Mouse (Mus musculus): ENCODE measurements around the gene Gm4303. TPM values are rescaled to one million over a fixed set of nuclear protein-coding genes. Genes with fewer than 3 reads are reported as not detected.

Gene Gm4303
- not detected for polyA plus RNA-seq (2014; fragmentation: Illumina TruSeq; extraction: RNeasy Lipid Tissue Mini Kit (QIAGEN cat#74804); ENCODE audit: low read depth, low replicate concordance)

DNA sequence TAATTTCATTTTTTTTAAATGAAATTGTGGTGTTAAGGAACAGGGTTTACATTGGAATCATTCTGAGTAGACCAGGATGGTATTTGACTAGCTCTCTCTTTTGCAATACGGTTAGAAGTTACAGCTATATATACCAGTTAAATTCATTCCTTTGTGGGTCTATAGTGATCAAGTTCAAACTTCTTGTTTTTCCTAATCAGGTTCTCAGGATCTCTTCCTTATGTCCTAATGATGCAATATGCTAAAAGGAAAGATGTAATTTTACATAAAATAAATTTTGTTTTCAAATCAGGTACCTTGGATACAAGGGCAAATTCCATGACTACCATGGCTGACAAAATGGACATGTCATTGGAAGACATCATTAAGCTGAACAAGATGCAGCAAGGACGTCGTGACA is at the start of gene Gm4303:
Gene Gm4303, plus strand, starts transcription at position 301 of the 400 bp plus-strand sequence.

DNA sequence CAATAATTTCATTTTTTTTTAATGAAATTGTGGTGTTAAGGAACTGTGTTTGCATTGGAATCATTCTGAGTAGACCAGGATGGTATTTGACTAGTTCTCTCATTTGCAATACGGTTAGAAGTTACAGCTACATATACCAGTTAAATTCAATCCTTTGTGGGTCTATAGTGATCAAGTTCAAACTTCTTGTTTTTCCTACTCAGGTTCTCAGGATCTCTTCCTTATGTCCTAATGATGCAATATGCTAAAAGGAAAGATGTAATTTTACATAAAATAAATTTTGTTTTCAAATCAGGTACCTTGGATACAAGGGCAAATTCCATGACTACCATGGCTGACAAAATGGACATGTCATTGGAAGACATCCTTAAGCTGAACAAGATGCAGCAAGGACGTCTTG is 10.4 kb upstream of the Gm4303 start, which contains the start of gene Gm4301:
Gene Gm4301, plus strand, starts transcription at position 301 of the 400 bp plus-strand sequence.

DNA sequence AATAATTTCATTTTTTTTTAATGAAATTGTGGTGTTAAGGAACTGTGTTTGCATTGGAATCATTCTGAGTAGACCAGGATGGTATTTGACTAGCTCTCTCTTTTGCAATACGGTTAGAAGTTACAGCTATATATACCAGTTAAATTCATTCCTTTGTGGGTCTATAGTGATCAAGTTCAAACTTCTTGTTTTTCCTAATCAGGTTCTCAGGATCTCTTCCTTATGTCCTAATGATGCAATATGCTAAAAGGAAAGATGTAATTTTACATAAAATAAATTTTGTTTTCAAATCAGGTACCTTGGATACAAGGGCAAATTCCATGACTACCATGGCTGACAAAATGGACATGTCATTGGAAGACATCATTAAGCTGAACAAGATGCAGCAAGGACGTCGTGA is 5.2 kb upstream of the Gm4303 start, which contains the start of gene Gm4302:
Gene Gm4302, plus strand, starts transcription at position 301 of the 400 bp plus-strand sequence.

DNA sequence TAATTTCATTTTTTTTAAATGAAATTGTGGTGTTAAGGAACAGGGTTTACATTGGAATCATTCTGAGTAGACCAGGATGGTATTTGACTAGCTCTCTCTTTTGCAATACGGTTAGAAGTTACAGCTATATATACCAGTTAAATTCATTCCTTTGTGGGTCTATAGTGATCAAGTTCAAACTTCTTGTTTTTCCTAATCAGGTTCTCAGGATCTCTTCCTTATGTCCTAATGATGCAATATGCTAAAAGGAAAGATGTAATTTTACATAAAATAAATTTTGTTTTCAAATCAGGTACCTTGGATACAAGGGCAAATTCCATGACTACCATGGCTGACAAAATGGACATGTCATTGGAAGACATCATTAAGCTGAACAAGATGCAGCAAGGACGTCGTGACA is 5.0 kb downstream of the Gm4303 start, which contains the start of gene Gm4305:
Gene Gm4305, plus strand, starts transcription at position 301 of the 400 bp plus-strand sequence.

DNA sequence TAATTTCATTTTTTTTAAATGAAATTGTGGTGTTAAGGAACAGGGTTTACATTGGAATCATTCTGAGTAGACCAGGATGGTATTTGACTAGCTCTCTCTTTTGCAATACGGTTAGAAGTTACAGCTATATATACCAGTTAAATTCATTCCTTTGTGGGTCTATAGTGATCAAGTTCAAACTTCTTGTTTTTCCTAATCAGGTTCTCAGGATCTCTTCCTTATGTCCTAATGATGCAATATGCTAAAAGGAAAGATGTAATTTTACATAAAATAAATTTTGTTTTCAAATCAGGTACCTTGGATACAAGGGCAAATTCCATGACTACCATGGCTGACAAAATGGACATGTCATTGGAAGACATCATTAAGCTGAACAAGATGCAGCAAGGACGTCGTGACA is 15.3 kb downstream of the Gm4303 start, which contains the start of gene Gm4307:
Gene Gm4307, plus strand, starts transcription at position 301 of the 400 bp plus-strand sequence.

DNA sequence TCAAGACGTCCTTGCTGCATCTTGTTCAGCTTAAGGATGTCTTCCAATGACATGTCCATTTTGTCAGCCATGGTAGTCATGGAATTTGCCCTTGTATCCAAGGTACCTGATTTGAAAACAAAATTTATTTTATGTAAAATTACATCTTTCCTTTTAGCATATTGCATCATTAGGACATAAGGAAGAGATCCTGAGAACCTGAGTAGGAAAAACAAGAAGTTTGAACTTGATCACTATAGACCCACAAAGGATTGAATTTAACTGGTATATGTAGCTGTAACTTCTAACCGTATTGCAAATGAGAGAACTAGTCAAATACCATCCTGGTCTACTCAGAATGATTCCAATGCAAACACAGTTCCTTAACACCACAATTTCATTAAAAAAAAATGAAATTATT is 36.7 kb downstream of the Gm4303 start, which contains the start of gene Gm4312:
Gene Gm4312, minus strand, starts transcription at position 101 of the 400 bp plus-strand sequence.

Other genes with a start within 250 kb of the Gm4303 start
- gene Gm4301, start 10.3 kb upstream of the Gm4303 start, polyA plus RNA-seq (2014; fragmentation: Illumina TruSeq; extraction: RNeasy Lipid Tissue Mini Kit (QIAGEN cat#74804); ENCODE audit: low read depth, low replicate concordance) = not detected
- gene Gm4302, start 5.1 kb upstream of the Gm4303 start, polyA plus RNA-seq (2014; fragmentation: Illumina TruSeq; extraction: RNeasy Lipid Tissue Mini Kit (QIAGEN cat#74804); ENCODE audit: low read depth, low replicate concordance) = not detected
- gene Gm4305, start 5.1 kb downstream of the Gm4303 start, polyA plus RNA-seq (2014; fragmentation: Illumina TruSeq; extraction: RNeasy Lipid Tissue Mini Kit (QIAGEN cat#74804); ENCODE audit: low read depth, low replicate concordance) = not detected
- gene Gm4307, start 15.4 kb downstream of the Gm4303 start, polyA plus RNA-seq (2014; fragmentation: Illumina TruSeq; extraction: RNeasy Lipid Tissue Mini Kit (QIAGEN cat#74804); ENCODE audit: low read depth, low replicate concordance) = not detected
- gene Gm4312, start 36.6 kb downstream of the Gm4303 start, polyA plus RNA-seq (2014; fragmentation: Illumina TruSeq; extraction: RNeasy Lipid Tissue Mini Kit (QIAGEN cat#74804); ENCODE audit: low read depth, low replicate concordance) = not detected
- 10.9 TPM for gene Tmtc3, start 141.4 kb downstream of the Gm4303 start, polyA plus RNA-seq (2014; fragmentation: Illumina TruSeq; extraction: RNeasy Lipid Tissue Mini Kit (QIAGEN cat#74804); ENCODE audit: low read depth, low replicate concordance)
- 3.9 TPM for gene Cep290, start 141.6 kb downstream of the Gm4303 start, polyA plus RNA-seq (2014; fragmentation: Illumina TruSeq; extraction: RNeasy Lipid Tissue Mini Kit (QIAGEN cat#74804); ENCODE audit: low read depth, low replicate concordance)
- 12.2 TPM for gene 4930430F08Rik, start 244.5 kb downstream of the Gm4303 start, polyA plus RNA-seq (2014; fragmentation: Illumina TruSeq; extraction: RNeasy Lipid Tissue Mini Kit (QIAGEN cat#74804); ENCODE audit: low read depth, low replicate concordance)
- not detected for gene 1700017N19Rik, start 244.5 kb downstream of the Gm4303 start, polyA plus RNA-seq (2014; fragmentation: Illumina TruSeq; extraction: RNeasy Lipid Tissue Mini Kit (QIAGEN cat#74804); ENCODE audit: low read depth, low replicate concordance)